Mouse (Mus musculus) myocyte (in vitro differentiated cells): ENCODE results near the gene Tmem189.

Source experiments
- MYOD1 ChIP-seq, 3 experiments: IDR thresholded peaks; one replicate each; pipeline ENCODE4 v1.6.1; 2011; ENCODE audit warnings: control low read depth in 2 of 3, low read depth in 2 of 3, mild to moderate bottlenecking in 2 of 3, moderate library complexity in 1 of 3; ENCODE audit not compliant: insufficient read length in 2 of 3, control insufficient read depth in 1 of 3
- POLR2A ChIP-seq: IDR thresholded peaks from one replicate; pipeline ENCODE4 v1.6.1; 2011; ENCODE audit warnings: low read depth, mild to moderate bottlenecking, control low read depth, moderate library complexity; ENCODE audit not compliant: insufficient read length

GRCm38 (mm10) chr2:167612122-167612521 is 77.5 kb downstream of the Tmem189 start:
- TF ChIP-seq POLR2A (no peak), MYOD1 (IDR thresholded peaks at IDR 0.05; ENCODE audit: control insufficient read depth in 1 of 3, insufficient read length in 2 of 3, low read depth in 2 of 3) (no peak)
